Mouse (Mus musculus) MEL (cell line): ENCODE results near the gene Rasd2. TPM values are rescaled to one million over a fixed set of nuclear protein-coding genes. Genes with fewer than 3 reads are reported as not detected.
A peak's percentile ranks its signal among the peaks of the same experiment; 100 is the strongest.

ENCODE experiments used
- DNase-seq: peaks from one replicate; pipeline ENCODE4 v3.0.0; 2011; ENCODE audit warnings: low read depth, low spot score
- H3K27ac ChIP-seq: 2 replicates; pipeline ENCODE4 v1.5.1; 2012; ENCODE audit warnings: low read depth, mild to moderate bottlenecking, control low read depth, low read length, moderate library complexity; ENCODE audit not compliant: control insufficient read depth
- H3K27me3 ChIP-seq, 2 experiments: fragments of 150-350 bp in 1 of 2; sonication (generic) in 1 of 2; 2 replicates each; pipeline ENCODE4 v1.6.1; 2012; ENCODE audit warnings: low read length in 2 of 2, mild to moderate bottlenecking in 2 of 2, improper control_type of control experiment in 1 of 2, moderate library complexity in 1 of 2; ENCODE audit not compliant: insufficient read depth in 2 of 2, control insufficient read depth in 1 of 2
- H3K36me3 ChIP-seq, 2 experiments: 2 replicates each; pipeline ENCODE4 v1.6.1; 2012 to 2014; ENCODE audit warnings: low read length in 2 of 2, improper control_type of control experiment in 1 of 2, inconsistent platforms in 1 of 2, mild to moderate bottlenecking in 1 of 2; ENCODE audit not compliant: insufficient read depth in 2 of 2, control insufficient read depth in 1 of 2
- H3K4me1 ChIP-seq, 2 experiments: fragments of 150-350 bp in 1 of 2; sonication (generic) in 1 of 2; 2 replicates each; pipeline ENCODE4 v1.6.1; 2012; ENCODE audit warnings: low read length in 2 of 2, improper control_type of control experiment in 1 of 2, mild to moderate bottlenecking in 1 of 2; ENCODE audit not compliant: insufficient read depth in 2 of 2, control insufficient read depth in 1 of 2
- H3K4me3 ChIP-seq, 2 experiments: fragments of 150-350 bp in 1 of 2; sonication (generic) in 1 of 2; 2 replicates each; pipeline ENCODE4 v1.5.1; 2012; ENCODE audit warnings: low read depth in 2 of 2, low read length in 2 of 2, mild to moderate bottlenecking in 2 of 2, moderate library complexity in 2 of 2, control low read depth in 1 of 2, improper control_type of control experiment in 1 of 2; ENCODE audit not compliant: control insufficient read depth in 1 of 2, insufficient read depth in 1 of 2
- H3K79me2 ChIP-seq: 2 replicates; pipeline ENCODE4 v1.6.1; 2012; ENCODE audit warnings: mild to moderate bottlenecking, low read length, moderate library complexity; ENCODE audit not compliant: control insufficient read depth, poor library complexity, insufficient read depth
- H3K9ac ChIP-seq: 2 replicates; pipeline ENCODE4 v1.6.1; 2012; ENCODE audit warnings: low read depth, mild to moderate bottlenecking, control low read depth, low read length, moderate library complexity; ENCODE audit not compliant: control insufficient read depth, poor library complexity, severe bottlenecking
- H3K9me3 ChIP-seq: fragments of 150-350 bp; sonication (generic); replicated peaks from 2 replicates; pipeline ENCODE4 v1.6.1; 2012; ENCODE audit warnings: mild to moderate bottlenecking, low read length, improper control_type of control experiment, moderate library complexity; ENCODE audit not compliant: insufficient read depth
- BHLHE40 ChIP-seq: IDR thresholded peaks from 2 replicates; pipeline ENCODE4 v1.6.1; 2012; ENCODE audit warnings: low read depth, mild to moderate bottlenecking, inconsistent platforms, low read length, improper control_type of control experiment, borderline replicate concordance
- CHD2 ChIP-seq: IDR thresholded peaks from 2 replicates; pipeline ENCODE4 v1.6.1; 2011; ENCODE audit warnings: low read length, improper control_type of control experiment
- CTCF ChIP-seq, 3 experiments: IDR thresholded peaks in 2 of 3; conservative IDR thresholded peaks in 1 of 3; 2 replicates each; pipeline ENCODE4 v1.5.1; 2011 to 2012; ENCODE audit warnings: low read length in 3 of 3, low read depth in 2 of 3, mild to moderate bottlenecking in 2 of 3, improper control_type of control experiment in 1 of 3, inconsistent platforms in 1 of 3, mixed read lengths in 1 of 3, moderate library complexity in 1 of 3; ENCODE audit not compliant: control insufficient read depth in 1 of 3, insufficient read depth in 1 of 3, poor library complexity in 1 of 3, severe bottlenecking in 1 of 3
- E2F4 ChIP-seq: IDR thresholded peaks from 2 replicates; pipeline ENCODE4 v1.6.1; 2011; ENCODE audit warnings: low read depth, low read length, improper control_type of control experiment, borderline replicate concordance
- EP300 ChIP-seq, 2 experiments: IDR thresholded peaks; 2 replicates each; pipeline ENCODE4 v1.6.1; 2011; ENCODE audit warnings: improper control_type of control experiment in 2 of 2, low read length in 2 of 2, low read depth in 1 of 2, mild to moderate bottlenecking in 1 of 2
- ETS1 ChIP-seq: IDR thresholded peaks from 2 replicates; pipeline ENCODE4 v1.6.1; 2012; ENCODE audit warnings: low read depth, mild to moderate bottlenecking, inconsistent platforms, low read length, improper control_type of control experiment, moderate library complexity
- GATA1 ChIP-seq: IDR thresholded peaks from 2 replicates; pipeline ENCODE4 v1.6.1; 2011; ENCODE audit warnings: low read depth, low read length, improper control_type of control experiment
- HCFC1 ChIP-seq: IDR thresholded peaks from 2 replicates; pipeline ENCODE4 v1.6.1; 2012; ENCODE audit warnings: low read depth, mild to moderate bottlenecking, inconsistent platforms, low read length, improper control_type of control experiment, moderate library complexity
- KAT2A ChIP-seq: conservative IDR thresholded peaks from 2 replicates; pipeline ENCODE4 v1.6.1; 2012; ENCODE audit warnings: low read depth, low read length, improper control_type of control experiment, inconsistent platforms
- MAX ChIP-seq: IDR thresholded peaks from 2 replicates; pipeline ENCODE4 v1.6.1; 2011; ENCODE audit warnings: low read length, improper control_type of control experiment
- MXI1 ChIP-seq: IDR thresholded peaks from 2 replicates; pipeline ENCODE4 v1.6.1; 2011; ENCODE audit warnings: mild to moderate bottlenecking, low read depth, low read length, improper control_type of control experiment
- MYC ChIP-seq: IDR thresholded peaks from 2 replicates; pipeline ENCODE4 v1.6.1; 2011; ENCODE audit warnings: low read depth, mild to moderate bottlenecking, low read length, improper control_type of control experiment, moderate library complexity
- POLR2A ChIP-seq, 2 experiments: IDR thresholded peaks; 2 replicates each; pipeline ENCODE4 v1.6.1; 2011 to 2012; ENCODE audit warnings: low read length in 2 of 2, mild to moderate bottlenecking in 2 of 2, control low read depth in 1 of 2, improper control_type of control experiment in 1 of 2, low read depth in 1 of 2, moderate library complexity in 1 of 2; ENCODE audit not compliant: control insufficient read depth in 1 of 2, insufficient read depth in 1 of 2, poor library complexity in 1 of 2
- POLR2AphosphoS5 ChIP-seq: IDR thresholded peaks from 2 replicates; pipeline ENCODE4 v1.6.1; 2012; ENCODE audit warnings: low read depth, borderline replicate concordance, mild to moderate bottlenecking, inconsistent platforms, low read length, moderate library complexity, mixed read lengths
- RAD21 ChIP-seq: IDR thresholded peaks from 2 replicates; pipeline ENCODE4 v1.6.1; 2011; ENCODE audit warnings: mild to moderate bottlenecking, low read depth, low read length, improper control_type of control experiment
- RCOR1 ChIP-seq: IDR thresholded peaks from 2 replicates; pipeline ENCODE4 v1.6.1; 2012; ENCODE audit warnings: low read depth, mild to moderate bottlenecking, inconsistent platforms, low read length, improper control_type of control experiment
- SIN3A ChIP-seq: IDR thresholded peaks from 2 replicates; pipeline ENCODE4 v1.6.1; 2012; ENCODE audit warnings: low read length, improper control_type of control experiment, inconsistent platforms
- SMC3 ChIP-seq: IDR thresholded peaks from 2 replicates; pipeline ENCODE4 v1.6.1; 2011; ENCODE audit warnings: low read depth, low read length, improper control_type of control experiment
- TAL1 ChIP-seq: IDR thresholded peaks from 2 replicates; pipeline ENCODE4 v1.6.1; 2012; ENCODE audit warnings: mild to moderate bottlenecking, inconsistent platforms, low read length, moderate library complexity, mixed read lengths
- TBP ChIP-seq: IDR thresholded peaks from 2 replicates; pipeline ENCODE4 v1.8.0; 2011; ENCODE audit warnings: low read depth, low read length, improper control_type of control experiment
- TCF12 ChIP-seq: IDR thresholded peaks from 2 replicates; pipeline ENCODE4 v1.6.1; 2014; ENCODE audit warnings: low read depth, mild to moderate bottlenecking, inconsistent platforms, low read length, improper control_type of control experiment, moderate library complexity
- USF2 ChIP-seq, 2 experiments: IDR thresholded peaks; 2 replicates each; pipeline ENCODE4 v1.6.1; 2011 to 2012; ENCODE audit warnings: improper control_type of control experiment in 2 of 2, low read length in 2 of 2, borderline replicate concordance in 1 of 2, inconsistent platforms in 1 of 2, low read depth in 1 of 2, mild to moderate bottlenecking in 1 of 2; ENCODE audit not compliant: insufficient read depth in 1 of 2
- ZC3H11A ChIP-seq: IDR thresholded peaks from 2 replicates; pipeline ENCODE4 v1.6.1; 2012; ENCODE audit warnings: low read depth, mild to moderate bottlenecking, inconsistent platforms, low read length, improper control_type of control experiment
- polyA plus RNA-seq, 2 experiments: library from polyadenylated mRNA; stranded (reverse) in 1 of 2; unstranded in 1 of 2; fragments of >175 nt in 1 of 2; fragments of >200 nt in 1 of 2; gene quantifications; 2 replicates each; pipeline versions ENCODE4 v1.2.1 to v1.2.4; 2012; ENCODE audit warnings: low replicate concordance in 2 of 2, low read depth in 1 of 2; ENCODE audit not compliant: insufficient read length in 2 of 2, insufficient read depth in 1 of 2, missing spikeins in 1 of 2
- total RNA-seq: library from RNA; depleted of rRNA; stranded (reverse); fragments of 300-350 nt; gene quantifications from 2 replicates; pipeline ENCODE4 v1.2.3, GENCODE M21; 2012

The Rasd2 gene
- total and polyA plus RNA-seq, 3 experiments, result not detected

DNA sequence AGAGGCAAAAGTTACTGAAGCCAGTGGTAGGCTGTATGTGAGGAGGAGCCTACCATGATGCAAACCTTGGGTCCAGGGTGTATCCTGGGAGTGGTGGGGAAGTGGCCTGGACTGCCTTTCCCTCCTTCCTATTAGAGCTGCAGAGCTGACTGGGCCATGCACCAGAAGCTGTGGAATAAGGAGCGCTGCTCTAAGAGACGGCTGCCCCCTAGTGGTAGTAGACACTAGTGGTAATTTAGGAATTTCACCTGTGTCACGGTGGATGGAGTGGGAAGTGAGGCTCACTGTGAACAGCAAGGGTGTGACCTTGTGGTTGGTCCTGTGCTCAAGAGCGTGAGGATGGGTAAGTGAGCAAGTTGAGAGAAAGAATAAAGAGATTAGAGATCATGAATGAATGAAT lies 4.2 kb downstream of the Rasd2 start:
- Histone ChIP-seq H3K27me3 (no peaks in the 10 kb centered on the region), H3K4me3 (no peak overlapping the region), H3K4me1 (no peaks in the 10 kb centered on the region), H3K79me2 (no peaks in the 10 kb centered on the region), H3K9ac (no peak overlapping the region), H3K36me3 (no peaks in the 10 kb centered on the region), H3K9me3 (no peaks in the 10 kb centered on the region), H3K27ac (no peak overlapping the region)
- DNase-seq, result peak; percentile 65
- TF ChIP-seq ZC3H11A (peak; percentile 57; the same call in 1 of the 2 replicates), MXI1 (no peak), POLR2A (IDR thresholded peaks at IDR 0.05; ENCODE audit: control insufficient read depth in 1 of 2, insufficient read depth in 1 of 2, low read depth in 1 of 2, low read length in 2 of 2, poor library complexity in 1 of 2) (no peak), GATA1 (no peak), RAD21 (peak; percentile 76), CTCF (IDR thresholded peaks at IDR 0.05 in 2 of 3, conservative IDR thresholded peaks at IDR 0.05 in 1 of 3; ENCODE audit: control insufficient read depth in 1 of 3, insufficient read depth in 1 of 3, low read depth in 2 of 3, low read length in 3 of 3, poor library complexity in 1 of 3, severe bottlenecking in 1 of 3) (peak; percentile 76 to 86 (median 78)), TCF12 (no peak), SMC3 (peak; percentile 84), USF2 (IDR thresholded peaks at IDR 0.05; ENCODE audit: borderline replicate concordance in 1 of 2, insufficient read depth in 1 of 2, low read depth in 1 of 2, low read length in 2 of 2) (no peak)

- no peaks in the 10 kb centered on the region for H3K4me1 ChIP-seq
- TF ChIP-seq KAT2A (no peak), MYC (peak; percentile 97), MAX (peak; percentile 87), USF2 (IDR thresholded peaks at IDR 0.05; ENCODE audit: borderline replicate concordance in 1 of 2, insufficient read depth in 1 of 2, low read depth in 1 of 2, low read length in 2 of 2) (no peak), RCOR1 (no peak), CHD2 (no peak), TAL1 (no peak), ZC3H11A (peak; percentile 63), SIN3A (no peak), EP300 (IDR thresholded peaks at IDR 0.05; ENCODE audit: low read depth in 1 of 2, low read length in 2 of 2) (no peak), TBP (no peak), ETS1 (no peak), HCFC1 (no peak), RAD21 (peak; percentile 75), GATA1 (no peak), E2F4 (no peak), SMC3 (peak; percentile 81), BHLHE40 (peak; percentile 70), POLR2AphosphoS5 (no peak), CTCF (IDR thresholded peaks at IDR 0.05 in 2 of 3, conservative IDR thresholded peaks at IDR 0.05 in 1 of 3; ENCODE audit: control insufficient read depth in 1 of 3, insufficient read depth in 1 of 3, low read depth in 2 of 3, low read length in 3 of 3, poor library complexity in 1 of 3, severe bottlenecking in 1 of 3) (peak; percentile 30 to 73 (median 53); a peak in 4 of 6 replicates), MXI1 (peak; percentile 57)
- no peak overlapping the region for H3K4me3 ChIP-seq
- no peaks in the 10 kb centered on the region for H3K9me3 ChIP-seq
- H3K9ac ChIP-seq, result no peak overlapping the region
- H3K36me3 ChIP-seq, result no peaks in the 10 kb centered on the region
- peak; percentile 68 for DNase-seq
- H3K79me2 ChIP-seq, result no peaks in the 10 kb centered on the region
- peaks cover 0 to 2% of the 10 kb centered on the region in 2 experiments; a peak in 1 of 4 replicates for H3K27me3 ChIP-seq
- H3K27ac ChIP-seq, result no peak overlapping the region
Observed at GRCm38 (mm10) chr8:75219877-75220738, 6.4 kb downstream of the Rasd2 start.
